Mouse (Mus musculus) forebrain, embryonic 12.5 days (tissue): ENCODE data around the gene Daam2. TPM values are rescaled to one million over a fixed set of nuclear protein-coding genes. Genes with fewer than 3 reads are reported as not detected.
A peak's percentile ranks its signal among the peaks of the same experiment; 100 is the strongest.
"Not testable (repeated sequence)": the region's sequence is repeated elsewhere in the genome, so short reads cannot be mapped to it uniquely, and the experiment has no call there.

Experiments
- ATAC-seq: fragments of 200-750 bp; cut with Nextera tagmentation; 2 replicates; pipeline ENCODE4 v1.8.0; 2017; ENCODE audit warnings: moderate TSS enrichment; ENCODE audit not compliant: low FRiP score
- H3K27ac ChIP-seq: fragments of 300-500 bp; sonication (generic); 2 replicates; pipeline ENCODE4 v1.5.1; 2016; ENCODE audit warnings: mild to moderate bottlenecking
- H3K27me3 ChIP-seq: fragments of 300-500 bp; sonication (generic); 2 replicates; pipeline ENCODE4 v1.6.1; 2016; ENCODE audit warnings: mild to moderate bottlenecking
- H3K36me3 ChIP-seq: fragments of 300-500 bp; sonication (generic); replicated peaks from 2 replicates; pipeline ENCODE4 v1.6.1; 2016; ENCODE audit warnings: mild to moderate bottlenecking
- H3K4me1 ChIP-seq: fragments of 300-500 bp; sonication (generic); 2 replicates; pipeline ENCODE4 v1.6.1; 2016
- H3K4me2 ChIP-seq: fragments of 300-500 bp; sonication (generic); 2 replicates; pipeline ENCODE4 v1.6.1; 2016; ENCODE audit warnings: mild to moderate bottlenecking, moderate library complexity
- H3K4me3 ChIP-seq: fragments of 300-500 bp; sonication (generic); replicated peaks from 2 replicates; pipeline ENCODE4 v1.5.1; 2016; ENCODE audit warnings: mild to moderate bottlenecking
- H3K9ac ChIP-seq: fragments of 300-500 bp; sonication (generic); 2 replicates; pipeline ENCODE4 v1.6.1; 2016; ENCODE audit warnings: mild to moderate bottlenecking
- H3K9me3 ChIP-seq: fragments of 300-500 bp; sonication (generic); 2 replicates; pipeline ENCODE4 v1.6.1; 2016
- WGBS: fragments of 180-500 bp; shearing (Covaris S2); methylation state at CpG from one replicate; pipeline ENCODE4 v1.1.7; 2016; 5-methylcytosine and 5-hydroxymethylcytosine counted together
- polyA plus RNA-seq: library from polyadenylated mRNA; unstranded; fragments of >200 nt; fragmentation: Nextera tagmentation; extraction: Ambion mirVana; gene quantifications from 2 replicates; pipeline ENCODE4 v1.2.1, GENCODE M21; 2016

The Daam2 gene
- polyA plus RNA-seq, 1 experiment from 2014 or later, result 2.0 TPM

DNA sequence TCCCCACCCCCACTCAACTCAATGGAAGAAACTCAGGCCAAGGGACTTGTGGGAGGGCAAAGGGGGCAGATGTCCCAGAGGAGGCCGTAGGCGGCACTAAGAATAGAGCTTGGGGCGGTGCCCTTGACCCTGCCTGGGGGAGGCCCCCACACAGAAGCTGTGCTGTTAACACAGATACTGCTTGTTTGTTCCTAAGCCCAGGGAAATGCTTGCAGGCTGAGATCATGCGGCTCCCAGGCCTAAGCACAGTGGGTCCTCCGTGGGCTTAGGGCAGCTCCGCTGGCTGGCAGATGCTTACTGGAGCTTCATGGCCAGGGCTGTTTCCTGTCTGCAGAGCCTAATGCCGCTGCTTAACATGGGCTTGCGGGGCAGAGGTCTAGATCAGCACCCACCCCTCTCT lies 91.5 kb downstream of the Daam2 start:
- no peak overlapping the region for H3K27ac ChIP-seq
- H3K9ac ChIP-seq, result no peak overlapping the region
- ATAC-seq, result peak; percentile 55; the same call in 1 of the 2 replicates
- H3K27me3 ChIP-seq, result no peaks in the 10 kb centered on the region
- 59% methylated on average over 8 of the region's 8 CpGs for WGBS
- H3K36me3 ChIP-seq, result no peaks in the 10 kb centered on the region
- no peaks in the 10 kb centered on the region for H3K9me3 ChIP-seq
- no peak overlapping the region for H3K4me3 ChIP-seq
- peaks cover 7% of the 10 kb centered on the region; the same call in 1 of the 2 replicates for H3K4me1 ChIP-seq
- no peak overlapping the region for H3K4me2 ChIP-seq

DNA sequence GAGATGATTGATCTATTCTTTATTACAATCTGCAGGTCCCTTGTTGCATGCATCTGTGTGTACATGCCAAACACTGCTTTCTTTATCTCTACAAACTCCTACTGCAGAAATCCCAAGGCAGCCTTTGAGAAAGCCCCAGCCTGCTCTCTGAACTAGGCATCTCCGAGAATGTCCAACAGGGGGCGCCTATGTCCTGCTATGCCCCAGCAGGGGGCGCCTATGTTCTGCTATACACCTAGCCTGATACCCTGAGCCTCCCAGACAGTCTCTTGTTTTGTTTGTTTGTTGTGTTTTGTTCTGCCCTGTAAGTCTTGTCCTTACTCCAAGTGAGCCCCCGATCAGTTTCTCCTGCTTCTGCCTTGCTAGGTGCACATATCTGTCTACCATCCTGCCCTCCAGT lies 95.9 kb downstream of the Daam2 start:
- no peak overlapping the region for H3K4me3 ChIP-seq
- WGBS, result 40% methylated on average over 4 of the region's 4 CpGs
- H3K9me3 ChIP-seq, result no peaks in the 10 kb centered on the region
- H3K27ac ChIP-seq, result no peak overlapping the region
- H3K4me1 ChIP-seq, result peaks cover 7% of the 10 kb centered on the region; the same call in 1 of the 2 replicates
- no peaks in the 10 kb centered on the region for H3K36me3 ChIP-seq
- ATAC-seq, result peak; percentile 34; the same call in 1 of the 2 replicates
- H3K9ac ChIP-seq, result no peak overlapping the region
- no peak overlapping the region for H3K4me2 ChIP-seq
- no peaks in the 10 kb centered on the region for H3K27me3 ChIP-seq

DNA sequence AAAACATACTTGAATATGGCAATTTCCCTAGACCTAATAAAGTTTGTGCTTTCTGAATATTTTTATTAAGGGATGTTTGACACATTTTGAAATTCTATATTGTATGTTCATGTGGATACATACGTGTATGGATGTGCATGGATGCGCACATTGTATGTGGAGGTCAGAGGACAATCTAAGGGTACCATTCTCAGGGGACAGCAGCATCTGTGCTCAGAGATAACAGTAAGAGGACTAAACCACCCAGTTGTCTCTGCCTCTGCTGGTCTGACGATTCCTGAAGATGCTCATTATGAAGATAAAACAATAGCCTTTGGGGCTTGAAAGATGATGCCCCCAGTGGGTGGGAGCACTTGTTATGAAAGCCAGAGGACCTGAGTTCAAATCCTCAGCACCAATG lies 99.3 kb downstream of the Daam2 start:
- Histone ChIP-seq H3K27ac (no peak overlapping the region), H3K27me3 (no peaks in the 10 kb centered on the region), H3K4me1 (no peaks in the 10 kb centered on the region), H3K4me3 (no peak overlapping the region), H3K9ac (no peak overlapping the region), H3K9me3 (no peaks in the 10 kb centered on the region), H3K4me2 (no peak overlapping the region), H3K36me3 (no peaks in the 10 kb centered on the region)
- ATAC-seq, result no peak
- WGBS, result 74% methylated on average over 3 of the region's 3 CpGs

DNA sequence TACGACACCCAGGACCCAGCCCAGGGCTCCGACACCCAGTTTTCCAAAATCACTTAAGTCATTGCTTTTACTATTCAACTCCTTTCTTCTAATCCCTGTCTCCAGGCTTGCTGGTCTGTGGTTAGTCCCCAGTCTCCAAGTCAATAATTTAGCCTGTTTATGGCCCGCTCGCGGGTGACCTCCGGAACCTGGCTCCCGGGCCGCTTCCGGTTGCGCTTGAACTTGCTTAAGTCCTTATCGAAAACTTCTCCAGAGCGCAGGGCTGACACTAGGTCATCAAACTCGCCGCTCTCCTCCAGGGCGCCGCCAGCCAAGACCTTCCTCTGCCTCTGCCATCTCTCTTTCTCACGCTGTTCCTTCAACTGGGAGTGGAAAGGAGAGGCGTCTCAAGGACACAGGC lies 105.8 kb downstream of the Daam2 start:
- Histone ChIP-seq H3K4me3 (no peak overlapping the region), H3K4me1 (no peaks in the 10 kb centered on the region), H3K27me3 (no peaks in the 10 kb centered on the region), H3K4me2 (no peak overlapping the region), H3K9me3 (no peaks in the 10 kb centered on the region), H3K36me3 (peaks cover 20% of the 10 kb centered on the region), H3K9ac (no peak overlapping the region), H3K27ac (no peak overlapping the region)
- ATAC-seq, result no peak
- 95% methylated on average over 18 of the region's 18 CpGs for WGBS

DNA sequence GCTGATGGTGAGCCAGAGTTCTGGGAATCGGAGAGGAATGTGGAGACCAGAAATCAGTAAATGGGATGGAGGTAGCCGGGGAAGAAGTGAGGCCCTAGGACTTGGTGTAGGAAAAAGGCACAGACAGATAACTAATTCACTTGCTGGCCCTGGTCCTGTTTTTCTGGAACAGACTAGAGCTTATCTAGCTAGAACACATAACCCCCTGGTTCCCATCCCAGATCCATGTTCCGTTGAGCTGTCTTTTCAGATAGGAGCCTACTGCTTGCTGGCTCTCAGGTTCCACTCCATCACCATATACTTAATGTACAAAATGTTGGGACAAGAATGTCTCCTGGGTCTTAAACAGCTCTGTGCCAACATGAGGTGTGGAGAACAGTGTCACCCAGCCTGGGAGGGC lies 106.3 kb downstream of the Daam2 start:
- peaks cover 20% of the 10 kb centered on the region for H3K36me3 ChIP-seq
- no peak overlapping the region for H3K9ac ChIP-seq
- ATAC-seq, result no peak
- no peak overlapping the region for H3K4me3 ChIP-seq
- no peaks in the 10 kb centered on the region for H3K9me3 ChIP-seq
- no peaks in the 10 kb centered on the region for H3K27me3 ChIP-seq
- no peak overlapping the region for H3K4me2 ChIP-seq
- no peak overlapping the region for H3K27ac ChIP-seq
- no peaks in the 10 kb centered on the region for H3K4me1 ChIP-seq
- WGBS, result 90% methylated on average over 3 of the region's 3 CpGs

DNA sequence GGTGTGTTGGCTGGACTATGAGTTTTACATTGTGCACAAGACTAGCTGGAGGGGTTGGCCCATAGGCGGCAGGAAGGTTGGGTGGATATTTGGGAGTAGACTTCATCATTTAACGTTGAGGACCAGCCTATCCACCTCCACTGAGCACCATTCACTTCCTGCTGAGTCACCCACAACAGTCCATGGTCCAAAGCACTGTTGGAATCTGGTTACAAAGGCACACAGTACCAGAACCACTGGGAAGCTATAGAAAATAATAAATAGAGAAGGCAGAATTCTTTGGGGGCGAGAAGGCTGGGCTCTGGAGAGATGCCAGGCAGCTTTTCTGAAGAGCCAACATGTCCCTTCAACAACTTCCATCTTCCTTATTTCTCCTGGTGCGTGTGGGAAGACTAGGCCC lies 107.8 kb downstream of the Daam2 start:
- Histone ChIP-seq H3K4me1 (no peaks in the 10 kb centered on the region), H3K27me3 (no peaks in the 10 kb centered on the region), H3K4me2 (no peak overlapping the region), H3K27ac (no peak overlapping the region), H3K36me3 (peaks cover 20% of the 10 kb centered on the region), H3K9me3 (no peaks in the 10 kb centered on the region), H3K4me3 (no peak overlapping the region), H3K9ac (no peak overlapping the region)
- 86% methylated on average over 4 of the region's 4 CpGs for WGBS
- no peak for ATAC-seq

DNA sequence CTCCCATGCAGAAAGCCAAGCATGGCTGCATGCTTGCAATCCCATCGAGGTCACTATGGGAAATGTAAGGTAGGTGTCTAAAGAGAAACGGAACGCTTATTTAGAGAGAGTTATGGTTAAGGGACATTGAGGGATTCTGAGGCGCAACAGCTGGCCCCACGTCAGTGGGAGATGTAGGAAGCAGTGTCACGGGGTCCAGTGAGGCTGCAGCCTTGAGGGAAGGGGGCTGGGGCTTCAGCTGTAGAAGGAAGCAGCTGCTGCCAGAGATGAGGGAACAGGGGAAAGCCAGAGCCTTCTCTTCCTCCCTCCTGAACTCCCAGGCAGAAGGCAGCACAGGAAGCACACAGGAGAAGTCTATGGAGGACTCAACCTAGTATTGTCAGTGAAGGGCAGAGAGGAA lies 113.2 kb downstream of the Daam2 start:
- 91% methylated on average over 6 of the region's 6 CpGs for WGBS
- no peaks in the 10 kb centered on the region for H3K4me1 ChIP-seq
- peaks cover 24% of the 10 kb centered on the region for H3K36me3 ChIP-seq

DNA sequence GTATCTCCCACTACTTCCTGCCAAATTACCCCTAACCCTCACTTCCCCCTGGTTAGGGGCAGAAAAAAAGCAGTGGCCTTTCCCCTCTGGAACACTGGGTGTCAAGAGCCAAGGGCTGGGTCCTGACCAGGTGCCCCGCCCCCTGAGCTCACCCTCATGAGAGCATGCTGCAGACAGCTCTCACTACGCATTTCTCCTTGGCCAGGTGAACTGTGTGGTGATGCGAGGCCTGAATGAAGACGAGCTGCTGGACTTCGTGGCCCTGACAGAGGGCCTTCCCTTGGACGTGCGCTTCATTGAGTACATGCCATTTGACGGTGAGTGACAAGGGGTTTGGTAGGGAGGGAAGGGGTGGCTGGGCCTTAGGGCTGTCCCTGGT lies 114.9 kb downstream of the Daam2 start:
- 92% methylated on average over 8 of the region's 8 CpGs for WGBS
- peaks cover 8% of the 10 kb centered on the region for H3K36me3 ChIP-seq

More for the DNA sequence above, 113.2 kb downstream of the Daam2 start:
- Histone ChIP-seq H3K27ac (no peak overlapping the region), H3K4me3 (no peak overlapping the region), H3K9ac (no peak overlapping the region), H3K4me2 (no peak overlapping the region), H3K27me3 (no peaks in the 10 kb centered on the region), H3K9me3 (no peaks in the 10 kb centered on the region)
- ATAC-seq, result no peak

DNA sequence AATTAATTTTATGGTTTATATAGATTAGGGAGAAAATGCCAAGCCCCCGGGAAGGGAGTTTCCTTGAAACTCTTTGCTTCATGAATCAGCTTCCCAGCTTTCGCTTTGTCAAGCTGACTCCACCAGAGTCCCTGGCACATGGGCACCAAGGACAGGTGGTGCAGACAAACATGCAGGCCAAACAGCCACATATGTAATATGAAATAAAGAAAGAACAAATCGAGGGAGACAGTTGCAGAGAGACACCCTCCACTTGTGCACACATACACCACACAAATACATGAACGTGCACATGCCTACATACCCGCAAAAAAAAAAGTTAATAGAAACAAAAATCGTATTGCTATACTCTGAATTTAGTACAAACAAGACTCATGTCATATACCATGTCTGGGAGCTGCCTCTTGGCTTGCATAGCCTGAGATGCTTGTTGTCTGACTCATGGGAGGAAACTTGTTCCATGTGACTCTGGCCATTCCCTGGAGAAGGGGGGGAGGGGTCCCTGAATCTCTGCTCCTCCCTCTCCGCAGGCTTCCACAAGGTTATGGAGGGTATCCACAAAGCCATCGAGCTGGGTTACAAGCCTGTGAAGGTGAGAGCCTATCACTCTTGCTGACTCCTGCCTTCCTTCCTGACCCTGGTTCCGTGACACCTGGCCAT lies 115.4 kb downstream of the Daam2 start:
- Histone ChIP-seq H3K27me3 (no peaks in the 10 kb centered on the region), H3K4me3 (no peak overlapping the region), H3K9me3 (no peaks in the 10 kb centered on the region), H3K4me1 (no peaks in the 10 kb centered on the region), H3K36me3 (peaks cover 4% of the 10 kb centered on the region), H3K9ac (no peak overlapping the region), H3K27ac (no peak overlapping the region), H3K4me2 (no peak overlapping the region)
- WGBS, result 85% methylated on average over 8 of the region's 9 CpGs
- no peak for ATAC-seq

More for the DNA sequence above, 114.9 kb downstream of the Daam2 start:
- Histone ChIP-seq H3K4me2 (no peak overlapping the region), H3K4me1 (no peaks in the 10 kb centered on the region), H3K9ac (no peak overlapping the region), H3K4me3 (no peak overlapping the region), H3K27me3 (no peaks in the 10 kb centered on the region), H3K27ac (no peak overlapping the region), H3K9me3 (no peaks in the 10 kb centered on the region)
- ATAC-seq, result no peak

DNA sequence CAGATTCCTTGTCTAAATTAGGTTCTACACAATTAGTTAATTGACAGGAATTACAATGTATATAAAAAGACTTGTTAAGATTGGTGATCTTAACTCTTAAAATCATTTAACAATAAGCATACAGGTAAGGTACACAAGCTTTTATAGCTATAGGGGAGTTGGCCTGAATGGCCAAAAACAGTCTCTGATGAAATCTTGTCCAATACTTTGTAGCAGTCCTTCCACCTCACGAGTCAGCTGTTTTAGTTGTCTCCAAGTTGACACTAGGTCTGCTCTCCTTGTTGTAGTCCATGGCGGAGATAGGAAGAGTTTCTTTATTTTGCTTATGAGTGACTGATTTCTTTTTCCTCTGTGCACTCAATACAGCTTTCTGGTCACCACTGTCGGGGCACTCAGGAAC lies 121.3 kb downstream of the Daam2 start:
- H3K27me3 ChIP-seq, H3K4me1 ChIP-seq, H3K36me3 ChIP-seq, H3K27ac ChIP-seq, H3K9ac ChIP-seq, H3K9me3 ChIP-seq, ATAC-seq, H3K4me3 ChIP-seq, H3K4me2 ChIP-seq: not testable (repeated sequence)
- 80% methylated on average over 3 of the region's 3 CpGs for WGBS

DNA sequence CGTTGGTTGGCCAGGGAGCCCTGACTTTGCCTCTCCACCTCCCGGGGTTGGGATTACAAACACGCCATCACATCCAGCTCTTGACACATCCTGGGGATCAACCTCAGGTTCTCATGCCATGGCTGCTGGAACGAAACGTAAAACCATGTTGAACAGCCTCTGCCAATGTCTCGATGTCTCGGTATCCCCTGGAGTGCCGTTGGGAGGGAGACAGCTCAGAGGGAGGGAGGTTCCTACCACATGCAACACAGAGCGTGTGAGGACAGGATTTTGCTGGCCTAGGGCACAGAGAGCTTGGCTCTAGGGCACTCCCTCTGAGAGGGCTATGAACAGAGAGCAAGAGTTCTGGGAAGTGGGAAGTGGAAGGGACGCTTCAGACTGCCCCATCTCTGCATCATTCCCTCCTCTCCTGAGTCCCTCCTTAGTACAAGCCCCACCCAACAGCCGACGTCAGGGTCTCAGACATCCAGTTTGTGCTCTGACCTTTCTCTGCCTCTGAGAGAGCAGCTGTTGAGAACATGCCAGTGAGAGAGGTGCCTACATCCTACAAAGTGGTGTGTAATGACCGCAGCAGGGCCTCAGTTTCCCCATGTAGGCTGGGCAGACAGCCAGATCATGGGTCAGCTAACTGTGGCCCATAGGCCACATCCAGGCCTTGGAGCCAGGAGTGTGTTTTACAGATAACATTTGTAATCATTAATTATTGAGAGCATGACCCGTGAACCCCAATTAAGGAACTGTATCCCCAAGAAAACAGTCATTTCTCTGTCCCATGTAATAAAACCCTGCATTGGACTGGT lies 123.6 kb downstream of the Daam2 start:
- no peak for ATAC-seq
- no peaks in the 10 kb centered on the region for H3K27me3 ChIP-seq
- no peak overlapping the region for H3K27ac ChIP-seq
- no peak overlapping the region for H3K4me3 ChIP-seq
- no peaks in the 10 kb centered on the region for H3K4me1 ChIP-seq
- H3K36me3 ChIP-seq, result peaks cover 11% of the 10 kb centered on the region
- no peak overlapping the region for H3K9ac ChIP-seq
- H3K4me2 ChIP-seq, result no peak overlapping the region
- H3K9me3 ChIP-seq, result no peaks in the 10 kb centered on the region
- WGBS, result 91% methylated on average over 14 of the region's 14 CpGs

DNA sequence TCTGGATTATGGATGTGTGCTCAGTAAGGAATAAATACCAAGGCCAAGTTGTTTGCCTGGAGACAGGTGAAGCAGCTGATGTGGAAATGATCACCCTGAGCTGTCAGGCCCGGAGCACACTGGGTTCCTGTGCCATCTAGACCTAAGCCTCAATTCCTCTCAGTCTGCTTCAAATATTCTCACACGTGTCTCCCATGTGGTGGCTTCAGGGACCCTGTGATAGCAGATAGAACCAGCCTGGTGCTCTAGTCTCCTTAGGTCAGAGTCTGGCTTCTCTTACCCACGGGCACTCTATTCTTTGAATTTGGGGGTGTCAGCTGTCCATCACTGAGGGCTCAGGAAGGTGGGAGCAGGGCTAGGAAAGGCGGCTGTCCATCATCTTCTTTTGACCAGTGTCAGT lies 124.4 kb downstream of the Daam2 start:
- Histone ChIP-seq H3K4me1 (no peaks in the 10 kb centered on the region), H3K4me2 (no peak overlapping the region), H3K27me3 (no peaks in the 10 kb centered on the region), H3K27ac (no peak overlapping the region), H3K36me3 (peaks cover 19% of the 10 kb centered on the region), H3K9ac (no peak overlapping the region), H3K9me3 (no peaks in the 10 kb centered on the region), H3K4me3 (no peak overlapping the region)
- WGBS, result 96% methylated on average over 4 of the region's 4 CpGs
- ATAC-seq, result no peak
